Mouse (Mus musculus) C2C12 (cell line): ENCODE results near the gene Stox2.

Source experiments
- CEBPB ChIP-seq: IDR thresholded peaks from one replicate; pipeline ENCODE4 v1.6.1; 2011; ENCODE audit warnings: low read depth, mild to moderate bottlenecking, control low read depth, moderate library complexity
- CTCF ChIP-seq: IDR thresholded peaks from one replicate; pipeline ENCODE4 v1.5.1; 2011; ENCODE audit not compliant: control insufficient read depth, insufficient read depth, insufficient read length
- MAX ChIP-seq: IDR thresholded peaks from one replicate; pipeline ENCODE4 v1.6.1; 2011; ENCODE audit warnings: mild to moderate bottlenecking, control low read depth
- MYOD1 ChIP-seq: IDR thresholded peaks from one replicate; pipeline ENCODE4 v1.6.1; 2011; ENCODE audit warnings: low read depth; ENCODE audit not compliant: control insufficient read depth, insufficient read length
- MYOG ChIP-seq: IDR thresholded peaks from one replicate; pipeline ENCODE4 v1.6.1; 2011; ENCODE audit not compliant: control insufficient read depth, insufficient read length; ENCODE audit errors: extremely low read depth
- USF1 ChIP-seq: IDR thresholded peaks from one replicate; pipeline ENCODE4 v1.6.1; 2011; ENCODE audit warnings: low read depth, mild to moderate bottlenecking, control low read depth, moderate library complexity

DNA sequence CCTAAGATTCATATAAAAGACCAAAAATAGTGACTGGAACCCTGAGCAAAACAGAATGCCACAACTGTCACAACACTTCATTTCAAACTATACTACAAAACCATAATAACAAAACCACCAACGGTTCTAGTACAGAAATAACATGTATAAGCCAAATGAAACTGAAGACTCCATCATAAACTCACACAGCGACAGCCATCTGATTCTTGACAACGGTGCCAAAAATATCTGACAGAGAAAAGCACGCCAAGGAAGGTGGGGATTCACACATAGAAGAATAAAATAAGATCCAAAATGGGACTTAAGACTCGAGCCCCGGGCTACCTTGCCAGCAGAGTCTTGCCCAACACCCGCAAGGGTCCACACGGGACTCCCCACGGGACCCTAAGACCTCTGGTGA, 300.9 kb downstream of the Stox2 start:
- TF ChIP-seq CTCF (no peak), MAX (no peak), CEBPB (no peak), MYOG (no peak), USF1 (no peak), MYOD1 (no peak)
